Comparison of ENCODE assay signal across 8 mouse cellular contexts in the genomic region with DNA sequence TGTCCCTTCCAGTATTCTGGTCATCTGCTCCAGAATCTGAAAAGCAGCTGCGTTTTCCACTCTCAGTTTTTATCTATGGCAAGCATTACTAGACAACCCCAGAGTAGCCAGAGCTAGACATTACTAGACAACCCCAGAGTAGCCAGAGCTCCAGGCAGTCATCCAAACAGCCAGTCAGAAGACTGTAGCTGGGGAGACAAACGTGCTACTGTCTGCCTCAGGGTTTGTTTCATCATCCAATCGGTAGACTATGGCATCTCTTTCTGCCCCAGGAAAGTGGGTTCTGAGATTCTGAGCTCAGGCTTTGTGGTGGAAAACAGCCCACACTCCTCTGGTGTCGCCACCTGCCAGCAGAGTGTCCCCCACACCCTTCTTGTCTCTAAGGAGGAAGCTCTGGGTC. TPM values are rescaled to one million over a fixed set of nuclear protein-coding genes. Genes with fewer than 3 reads are reported as not detected.
DNase-seq lines count a peak whose midpoint lies in the region; ATAC-seq lines count a peak whose summit lies in the region.

No protein-coding gene starts in this region.

- peak overlapping the region; percentile 48; the same call in 1 of the 2 replicates for H3K27ac ChIP-seq in hindbrain, embryonic 14.5 days

- H3K36me3 ChIP-seq in hindbrain, embryonic 14.5 days (replicated peaks; ENCODE audit: control insufficient read depth, insufficient read depth): no peaks in the 10 kb centered on the region

- H3K27me3 ChIP-seq in hindbrain, embryonic 14.5 days (ENCODE audit: control insufficient read depth, insufficient read depth, low read length): no peaks in the 10 kb centered on the region

- H3K4me2 ChIP-seq in hindbrain, embryonic 14.5 days (replicated peaks): peak overlapping the region; percentile 44

- H3K4me3 ChIP-seq in hindbrain, embryonic 14.5 days (replicated peaks; ENCODE audit: low read length): peak overlapping the region; percentile 23

- DNase-seq in adipocyte (ENCODE audit: low spot score): peak; percentile 84
- peak; percentile 25 for DNase-seq in cerebellum, adult 8-10 months
- peak; percentile 17 to 40 for DNase-seq in frontal cortex, postnatal 25 days (ENCODE audit: low spot score in 2 of 2)
- peak; percentile 72 for DNase-seq in hindbrain, embryonic 14.5 days (ENCODE audit: low spot score)
- DNase-seq in layer of hippocampus, postnatal 36 days: peak; percentile 56 to 58
- peak; percentile 52 for DNase-seq in right cerebral cortex, postnatal 4 days
- no peak for DNase-seq in c-Kit-positive CD71-positive TER-119-positive erythroid progenitor cells, embryonic 14.5 days (ENCODE audit: low spot score)

- H3K4me1 ChIP-seq in hindbrain, embryonic 14.5 days (replicated peaks; ENCODE audit: control insufficient read depth, insufficient read depth, low read length): no peaks in the 10 kb centered on the region

- H3K9me3 ChIP-seq in hindbrain, embryonic 14.5 days (ENCODE audit: control insufficient read depth, low read length): no peaks in the 10 kb centered on the region

- WGBS in hindbrain, embryonic 14.5 days: 29% methylated on average over 4 of the region's 4 CpGs

- peak overlapping the region; percentile 37; the same call in 1 of the 2 replicates for H3K9ac ChIP-seq in hindbrain, embryonic 14.5 days

- peak; percentile 85 for ATAC-seq in hindbrain, embryonic 14.5 days (ENCODE audit: low FRiP score)
- peak; percentile 36; the same call in 1 of the 2 replicates for ATAC-seq in megakaryocyte-erythroid progenitor cell, adult 5-6 weeks (replicated peaks; ENCODE audit: low FRiP score, low TSS enrichment, poor library complexity, severe bottlenecking)

RNA-seq across cellular contexts. Expression of gene Serpina12, which starts 23.3 kb away (rescaled TPM):
- polyA plus RNA-seq in hindbrain, embryonic 14.5 days (2014; fragmentation: Nextera tagmentation; extraction: Ambion mirVana): not detected in 2 replicates
- total RNA-seq in layer of hippocampus, postnatal 36 days (2021): under 1 TPM in 1 of 2 experiments, not detected in 1; 0.12 TPM
- total RNA-seq in megakaryocyte-erythroid progenitor cell, adult 5-6 weeks (2014; fragmentation: Nextera tagmentation): not detected in 2 replicates
- 0.28 TPM in 1 of 2 replicates, not detected in the other for total RNA-seq in megakaryocyte-erythroid progenitor cell, adult 5-6 weeks (2017)

RNA-seq across cellular contexts. Expression of gene Serpina5, which starts 33.4 kb away (rescaled TPM):
- polyA plus RNA-seq in hindbrain, embryonic 14.5 days (2014; fragmentation: Nextera tagmentation; extraction: Ambion mirVana): not detected in 2 replicates
- not detected for total RNA-seq in layer of hippocampus, postnatal 36 days (2021)
- total RNA-seq in megakaryocyte-erythroid progenitor cell, adult 5-6 weeks (2014; fragmentation: Nextera tagmentation): not detected in 2 replicates
- not detected in 2 replicates for total RNA-seq in megakaryocyte-erythroid progenitor cell, adult 5-6 weeks (2017)

RNA-seq across cellular contexts. Expression of gene Serpina3a, which starts 45.0 kb away (rescaled TPM):
- not detected in 2 replicates for polyA plus RNA-seq in hindbrain, embryonic 14.5 days (2014; fragmentation: Nextera tagmentation; extraction: Ambion mirVana)
- not detected for total RNA-seq in layer of hippocampus, postnatal 36 days (2021)
- not detected in 2 replicates for total RNA-seq in megakaryocyte-erythroid progenitor cell, adult 5-6 weeks (2014; fragmentation: Nextera tagmentation)
- not detected in 2 replicates for total RNA-seq in megakaryocyte-erythroid progenitor cell, adult 5-6 weeks (2017)

RNA-seq across cellular contexts. Expression of gene Serpina9, which starts 54.0 kb away (rescaled TPM):
- polyA plus RNA-seq in hindbrain, embryonic 14.5 days (2014; fragmentation: Nextera tagmentation; extraction: Ambion mirVana): 0.22 TPM in 1 of 2 replicates, not detected in the other
- total RNA-seq in layer of hippocampus, postnatal 36 days (2021): under 1 TPM in 1 of 2 experiments, not detected in 1; 0.37 TPM
- not detected in 2 replicates for total RNA-seq in megakaryocyte-erythroid progenitor cell, adult 5-6 weeks (2014; fragmentation: Nextera tagmentation)
- total RNA-seq in megakaryocyte-erythroid progenitor cell, adult 5-6 weeks (2017): not detected in 2 replicates
